Mouse (Mus musculus) gastrocnemius, adult 8-10 months (tissue): Measurements from ENCODE around the gene Gm5640. TPM values are rescaled to one million over a fixed set of nuclear protein-coding genes. Genes with fewer than 3 reads are reported as not detected.
"Not testable (repeated sequence)": the region's sequence is repeated elsewhere in the genome, so short reads cannot be mapped to it uniquely, and the experiment has no call there.

ENCODE experiments used
- DNase-seq, 2 experiments: peaks; one replicate each; pipeline ENCODE4 v3.0.0; 2022; ENCODE audit warnings: low spot score in 2 of 2
- total RNA-seq, 4 experiments: library from RNA; stranded (reverse); gene quantifications; 2 replicates each; pipeline ENCODE4 v1.2.4; 2022

Gene Gm5640
- not detected for total RNA-seq

DNA sequence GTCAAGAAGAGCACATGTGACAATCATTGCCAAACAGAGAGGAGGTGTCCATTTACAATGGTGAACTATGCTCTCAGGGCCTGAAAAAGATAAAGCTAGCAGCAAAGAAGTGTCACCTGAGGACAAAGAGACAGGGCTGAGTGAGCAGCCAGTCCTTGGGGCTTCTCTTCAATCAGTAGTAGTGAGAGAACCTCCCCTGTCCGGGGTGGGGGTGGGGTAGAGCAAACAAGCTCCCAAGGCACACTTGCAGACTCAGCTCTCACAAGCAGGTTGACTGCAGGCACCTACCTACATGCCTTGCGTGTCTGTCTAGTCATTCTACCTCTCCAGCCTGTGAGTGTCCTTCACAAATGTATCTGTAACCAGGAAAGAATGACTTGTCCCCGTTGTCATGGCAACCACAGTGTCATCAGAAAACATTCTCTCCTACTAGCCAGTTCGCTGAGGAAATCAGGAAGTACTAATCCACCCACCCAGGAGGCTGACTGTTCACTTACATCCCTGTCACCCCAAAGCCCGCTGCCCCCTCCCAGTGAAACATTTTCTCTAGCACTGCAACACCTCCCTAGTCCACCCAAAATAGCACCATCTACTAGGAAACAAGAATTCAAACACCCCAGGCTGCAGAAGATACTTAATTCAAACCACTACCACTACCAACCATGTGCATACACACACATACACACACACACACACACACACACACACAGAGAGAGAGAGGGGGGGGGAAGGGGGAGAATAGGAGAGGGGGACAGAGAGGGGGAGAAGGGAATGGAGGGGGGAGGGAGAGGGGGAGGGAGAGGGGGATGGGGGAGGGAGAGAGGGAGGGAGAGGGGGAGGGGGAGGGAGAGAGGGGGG, at the start of gene Gm5640:
TSS of gene Gm5640 (minus strand) at position 170 of the 858 bp plus-strand sequence.
- DNase-seq, result not testable (repeated sequence)

DNA sequence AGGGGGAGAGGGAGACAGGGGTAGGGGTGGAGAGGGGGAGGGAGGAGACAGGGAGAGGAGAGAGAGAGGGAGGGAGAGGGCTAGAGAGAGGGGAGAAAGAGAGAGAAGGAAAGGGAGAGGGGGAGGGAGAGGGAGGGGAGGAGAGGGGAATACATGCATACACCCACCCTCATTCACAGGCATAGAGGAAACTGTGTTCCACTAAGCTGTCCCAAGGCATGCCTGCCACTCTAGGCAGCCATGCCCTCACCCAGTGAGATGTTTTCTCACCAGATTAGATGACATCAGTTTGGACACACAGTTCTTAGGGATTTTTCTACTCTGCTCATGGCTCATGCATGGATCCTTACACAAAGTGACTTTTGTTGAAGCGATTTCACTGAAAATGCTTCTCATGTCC, 958 bp upstream of the Gm5640 start:
- DNase-seq, result not testable (repeated sequence)

DNA sequence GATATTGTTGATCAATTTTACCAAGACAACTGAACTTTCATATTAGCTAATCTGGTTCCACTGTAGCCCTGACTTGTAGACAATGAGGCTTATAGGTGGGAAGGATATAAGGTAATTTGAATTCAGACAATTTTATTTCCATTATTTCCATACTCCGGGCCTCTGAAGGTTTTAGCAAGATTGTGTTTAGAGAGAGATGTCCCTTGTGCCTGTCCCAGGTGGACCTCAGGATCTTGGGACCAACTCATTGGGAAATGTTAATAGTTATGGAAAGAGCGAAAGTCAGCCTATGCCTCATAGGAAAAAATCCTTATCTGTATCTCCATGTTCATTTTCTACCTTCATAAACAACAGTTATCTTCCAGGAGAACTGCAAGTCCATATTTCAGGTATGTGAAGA, 53.1 kb downstream of the Gm5640 start, which contains the start of gene Olfr1325:
TSS of gene Olfr1325 (plus strand) at position 301 of the 400 bp plus-strand sequence.
- DNase-seq, result no peak

Other genes starting within 250 kb of the Gm5640 start
- 1 to 10 TPM; 2.0 to 4.2 (median 3.4) TPM for gene G6pdx, start 216.4 kb downstream of the Gm5640 start, total RNA-seq
- not detected for gene Gm6880, start 164.2 kb downstream of the Gm5640 start, total RNA-seq
- gene Olfr1326-ps1, start 70.7 kb downstream of the Gm5640 start, total RNA-seq, result not detected
- gene Olfr1325, start 53.0 kb downstream of the Gm5640 start, total RNA-seq, result not detected
- not detected for gene Gm6890, start 95.3 kb upstream of the Gm5640 start, total RNA-seq
- not detected for gene Gm5936, start 191.6 kb upstream of the Gm5640 start, total RNA-seq